Mouse (Mus musculus) testis, adult 2 months (tissue): Measurements from ENCODE around the gene Soga1. TPM values are rescaled to one million over a fixed set of nuclear protein-coding genes. Genes with fewer than 3 reads are reported as not detected.

Experiments
- H3K27ac ChIP-seq: fragments of 200-500 bp; 2 replicates; pipeline ENCODE4 v1.5.1; 2012; ENCODE audit warnings: low read depth, low read length; ENCODE audit not compliant: control insufficient read depth, insufficient read depth
- H3K27me3 ChIP-seq: fragments of 200-500 bp; 2 replicates; pipeline ENCODE4 v1.6.1; 2012; ENCODE audit warnings: mild to moderate bottlenecking, low read length, moderate library complexity; ENCODE audit not compliant: control insufficient read depth, insufficient read depth
- H3K36me3 ChIP-seq: fragments of 200-500 bp; 2 replicates; pipeline ENCODE4 v1.6.1; 2012; ENCODE audit warnings: mild to moderate bottlenecking, low read length; ENCODE audit not compliant: control insufficient read depth, insufficient read depth
- H3K4me1 ChIP-seq: fragments of 200-500 bp; 2 replicates; pipeline ENCODE4 v1.6.1; 2012; ENCODE audit warnings: low read length; ENCODE audit not compliant: control insufficient read depth, insufficient read depth
- H3K4me3 ChIP-seq: fragments of 200-500 bp; 2 replicates; pipeline ENCODE4 v1.5.1; 2012; ENCODE audit warnings: low read depth, mild to moderate bottlenecking, low read length, moderate library complexity, mixed read lengths; ENCODE audit not compliant: control insufficient read depth
- CTCF ChIP-seq: fragments of 200-500 bp; IDR thresholded peaks from 2 replicates; pipeline ENCODE4 v1.5.1; 2012; ENCODE audit warnings: low read depth, mild to moderate bottlenecking, inconsistent platforms, low read length, moderate library complexity; ENCODE audit not compliant: control insufficient read depth, insufficient read depth, insufficient replicate concordance
- POLR2A ChIP-seq: fragments of 200-500 bp; IDR thresholded peaks from 2 replicates; pipeline ENCODE4 v1.6.1; 2012; ENCODE audit warnings: low read depth, mild to moderate bottlenecking, inconsistent platforms, low read length, moderate library complexity; ENCODE audit not compliant: control insufficient read depth
- polyA plus RNA-seq: library from polyadenylated mRNA; depleted of rRNA; stranded (reverse); fragments of >200 nt; gene quantifications from 2 replicates; pipeline ENCODE4 v1.2.3, GENCODE M21; 2012

Gene Soga1
- polyA plus RNA-seq, 1 experiment = 4.5 TPM

GRCm38 (mm10) chr2:157055721-157056120, 23.3 kb downstream of the Soga1 start:
- H3K4me1 ChIP-seq = peaks cover 6% of the 10 kb centered on the region
- no peak overlapping the region for H3K27ac ChIP-seq
- no peak for TF ChIP-seq CTCF
- no peak for TF ChIP-seq POLR2A
- no peak overlapping the region for H3K4me3 ChIP-seq
- H3K36me3 ChIP-seq = no peaks in the 10 kb centered on the region
- no peaks in the 10 kb centered on the region; the same call in 1 of the 2 replicates for H3K27me3 ChIP-seq

GRCm38 (mm10) chr2:157054816-157055215, 24.2 kb downstream of the Soga1 start:
- H3K36me3 ChIP-seq = no peaks in the 10 kb centered on the region
- no peaks in the 10 kb centered on the region; the same call in 1 of the 2 replicates for H3K27me3 ChIP-seq
- TF ChIP-seq POLR2A (no peak), CTCF (no peak)
- no peak overlapping the region for H3K4me3 ChIP-seq
- no peak overlapping the region for H3K27ac ChIP-seq
- peaks cover 9% of the 10 kb centered on the region for H3K4me1 ChIP-seq

- Histone ChIP-seq H3K27ac (no peak overlapping the region; the same call in 1 of the 2 replicates), H3K4me3 (no peak overlapping the region), H3K4me1 (peaks cover 13% of the 10 kb centered on the region), H3K27me3 (no peaks in the 10 kb centered on the region; the same call in 1 of the 2 replicates), H3K36me3 (no peaks in the 10 kb centered on the region)
- no peak for TF ChIP-seq CTCF
- no peak for TF ChIP-seq POLR2A
Measured at GRCm38 (mm10) chr2:157054297-157054696, 24.8 kb downstream of the Soga1 start.

GRCm38 (mm10) chr2:157053787-157054186, 25.3 kb downstream of the Soga1 start:
- TF ChIP-seq CTCF (no peak), POLR2A (no peak)
- Histone ChIP-seq H3K27me3 (no peaks in the 10 kb centered on the region), H3K36me3 (no peaks in the 10 kb centered on the region), H3K4me1 (peaks cover 9% of the 10 kb centered on the region), H3K4me3 (no peak overlapping the region), H3K27ac (no peak overlapping the region)

DNA sequence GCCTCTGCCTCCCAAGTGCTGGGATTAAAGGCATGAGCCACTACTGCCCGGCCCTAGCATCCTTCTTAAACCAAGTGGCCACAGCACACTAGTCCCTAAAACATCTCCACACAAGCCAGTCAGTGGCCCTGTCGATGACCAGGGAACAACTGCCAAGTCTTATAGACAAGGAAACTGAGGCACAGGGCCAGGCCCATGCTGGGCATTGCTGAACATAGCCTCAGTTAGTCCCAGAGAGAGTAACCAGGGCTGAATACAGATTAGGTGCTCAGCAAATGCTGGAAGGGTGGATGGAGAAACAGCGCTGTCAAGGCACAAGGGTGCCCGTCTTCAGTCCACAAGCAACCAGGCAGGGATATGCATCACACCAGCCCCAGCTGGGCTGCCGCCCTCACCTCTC, 25.9 kb downstream of the Soga1 start:
- H3K36me3 ChIP-seq = no peaks in the 10 kb centered on the region
- H3K4me1 ChIP-seq = peaks cover 12% of the 10 kb centered on the region
- no peaks in the 10 kb centered on the region for H3K27me3 ChIP-seq
- TF ChIP-seq CTCF = no peak
- TF ChIP-seq POLR2A = no peak
- H3K27ac ChIP-seq = no peak overlapping the region
- no peak overlapping the region for H3K4me3 ChIP-seq

DNA sequence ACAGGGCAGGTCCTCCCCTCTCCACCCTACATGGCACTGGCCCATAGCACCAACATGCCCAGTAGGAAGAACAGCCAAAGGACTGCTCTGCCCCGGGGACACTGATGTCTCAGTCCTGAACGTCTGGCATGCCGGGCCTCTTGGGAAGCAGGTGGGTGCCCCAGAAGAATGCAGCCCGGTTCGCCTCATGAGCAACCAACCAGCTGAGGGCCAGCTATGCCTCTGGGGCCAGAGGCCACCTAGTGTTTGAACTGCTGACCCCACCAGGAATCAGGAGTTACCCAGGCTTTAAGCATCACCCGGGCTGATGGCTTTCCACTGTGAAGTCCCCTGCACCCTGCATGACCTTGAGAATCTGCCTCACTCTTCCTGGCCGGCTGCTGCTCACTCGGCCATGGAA, 26.6 kb downstream of the Soga1 start:
- Histone ChIP-seq H3K27me3 (no peaks in the 10 kb centered on the region), H3K36me3 (no peaks in the 10 kb centered on the region), H3K27ac (no peak overlapping the region), H3K4me3 (no peak overlapping the region), H3K4me1 (peaks cover 12% of the 10 kb centered on the region)
- no peak for TF ChIP-seq CTCF
- TF ChIP-seq POLR2A = no peak

GRCm38 (mm10) chr2:157049831-157050243, 29.2 kb downstream of the Soga1 start:
- Histone ChIP-seq H3K27ac (no peak overlapping the region), H3K4me3 (no peak overlapping the region), H3K4me1 (peaks cover 12% of the 10 kb centered on the region), H3K27me3 (no peaks in the 10 kb centered on the region), H3K36me3 (no peaks in the 10 kb centered on the region)
- TF ChIP-seq CTCF (no peak), POLR2A (no peak)

DNA sequence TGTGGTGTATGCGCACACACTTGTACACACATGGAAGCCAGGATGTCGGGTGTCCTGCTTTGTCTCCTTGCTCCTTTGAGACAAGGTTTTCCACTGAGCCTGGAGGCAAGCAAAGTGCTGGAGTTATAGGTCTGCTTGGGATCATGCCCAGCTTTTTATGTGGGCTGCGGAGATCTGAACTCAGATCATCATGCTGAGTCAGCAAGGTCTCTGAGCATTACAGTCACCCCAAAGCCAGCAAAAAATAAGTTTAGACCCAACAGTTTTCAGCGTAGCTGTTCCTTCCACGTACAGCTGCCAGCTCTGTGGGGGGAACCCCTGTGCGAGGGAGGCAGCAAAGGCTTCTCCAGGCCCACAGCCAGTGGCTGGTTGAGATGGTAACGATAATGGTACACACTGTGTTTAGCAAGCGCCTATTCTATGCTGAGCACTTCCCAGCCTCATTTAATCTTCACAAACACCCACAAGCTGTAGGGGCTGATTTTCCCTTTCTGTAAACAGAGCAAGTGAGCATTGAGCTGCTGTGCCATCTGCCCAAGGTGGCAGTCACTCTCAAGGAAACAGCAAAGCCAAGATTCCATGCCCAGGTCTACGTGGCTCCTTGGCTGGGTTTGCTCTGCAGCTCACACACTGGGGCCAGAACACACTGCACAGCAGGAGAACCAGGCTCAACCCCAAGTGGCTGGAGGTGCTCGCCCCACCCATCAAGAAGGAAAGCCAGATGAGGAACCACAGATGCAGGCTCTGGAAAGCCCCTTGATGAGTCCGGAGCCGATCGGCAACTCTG, 30.5 kb downstream of the Soga1 start:
- peaks cover 12% of the 10 kb centered on the region for H3K4me1 ChIP-seq
- no peak for TF ChIP-seq POLR2A
- no peak for TF ChIP-seq CTCF
- H3K27ac ChIP-seq = no peak overlapping the region
- no peak overlapping the region for H3K4me3 ChIP-seq
- no peaks in the 10 kb centered on the region for H3K36me3 ChIP-seq
- H3K27me3 ChIP-seq = no peaks in the 10 kb centered on the region
